Mouse (Mus musculus) C2C12 (cell line): ENCODE data around the gene Prss53.
A peak's percentile ranks its signal among the peaks of the same experiment; 100 is the strongest.

Experiments used
- CEBPB ChIP-seq: IDR thresholded peaks from one replicate; pipeline ENCODE4 v1.6.1; 2011; ENCODE audit warnings: low read depth, mild to moderate bottlenecking, control low read depth, moderate library complexity
- USF1 ChIP-seq: IDR thresholded peaks from one replicate; pipeline ENCODE4 v1.6.1; 2011; ENCODE audit warnings: low read depth, mild to moderate bottlenecking, control low read depth, moderate library complexity

GRCm38 (mm10) chr7:127850906-127851305 lies 39.9 kb downstream of the Prss53 start:
- no peak for TF ChIP-seq USF1
- peak; percentile 41 for TF ChIP-seq CEBPB
